Mouse (Mus musculus) kidney, postnatal 36 days (tissue): ENCODE measurements around the gene Kcnk4.

Source experiments
- DNase-seq, 2 experiments: peaks; one replicate each; pipeline ENCODE4 v3.0.0; 2021 to 2022; ENCODE audit warnings: mixed read lengths in 2 of 2

The Kcnk4 gene

GRCm38 (mm10) chr19:6934195-6934977 lies at the start of gene Kcnk4:
Gene Kcnk4 (minus strand): TSS chr19:6934515.
- no peak for DNase-seq

- DNase-seq: no peak
These were observed 49.3 kb upstream of the Kcnk4 start for GRCm38 (mm10) chr19:6983621-6984020.

- DNase-seq: no peak
These were observed 47.1 kb upstream of the Kcnk4 start for GRCm38 (mm10) chr19:6981465-6981864.

GRCm38 (mm10) chr19:6980381-6981093 lies 46.2 kb upstream of the Kcnk4 start, which contains the start of gene Fkbp2:
Gene Fkbp2 (minus strand): TSS chr19:6980501.
- DNase-seq: peak; percentile 99

GRCm38 (mm10) chr19:6979486-6980380 lies 45.4 kb upstream of the Kcnk4 start:
- DNase-seq: peak; percentile 100

- DNase-seq: peak in 1 of 2 experiments; percentile 42
These were observed 44.7 kb upstream of the Kcnk4 start for GRCm38 (mm10) chr19:6979001-6979479.

- DNase-seq: no peak
These were observed 44.3 kb upstream of the Kcnk4 start for GRCm38 (mm10) chr19:6978639-6978974.

GRCm38 (mm10) chr19:6977759-6978638 lies 43.7 kb upstream of the Kcnk4 start:
- no peak for DNase-seq

GRCm38 (mm10) chr19:6975537-6976521 lies 41.5 kb upstream of the Kcnk4 start, which contains the start of gene Plcb3:
Gene Plcb3 (minus strand): TSS chr19:6976470.
- peak; percentile 65 to 67 for DNase-seq

- peak; percentile 82 to 92 for DNase-seq
These were observed 40.2 kb upstream of the Kcnk4 start, which contains the start of gene Ppp1r14b for GRCm38 (mm10) chr19:6974211-6975205. Gene Ppp1r14b (plus strand): TSS chr19:6974968.

- no peak for DNase-seq
These were observed 39.4 kb upstream of the Kcnk4 start for GRCm38 (mm10) chr19:6973581-6974190.

- no peak for DNase-seq
These were observed 38.1 kb upstream of the Kcnk4 start for GRCm38 (mm10) chr19:6972247-6972917.

GRCm38 (mm10) chr19:6971644-6972043 lies 37.3 kb upstream of the Kcnk4 start:
- DNase-seq: no peak

- peak in 1 of 2 experiments; percentile 37 for DNase-seq
These were observed 36.3 kb upstream of the Kcnk4 start for GRCm38 (mm10) chr19:6970460-6971085.

- peak; percentile 70 to 93 for DNase-seq
These were observed 35.5 kb upstream of the Kcnk4 start for GRCm38 (mm10) chr19:6969665-6970381.

GRCm38 (mm10) chr19:6969291-6969664 lies 35.0 kb upstream of the Kcnk4 start:
- no peak for DNase-seq
